Mouse (Mus musculus) adrenal gland, postnatal 36 days (tissue): ENCODE results near the gene Tatdn3. TPM values are rescaled to one million over a fixed set of nuclear protein-coding genes. Genes with fewer than 3 reads are reported as not detected.
"Not testable (repeated sequence)": the region's sequence is repeated elsewhere in the genome, so short reads cannot be mapped to it uniquely, and the experiment has no call there.

ENCODE experiments used
- DNase-seq, 2 experiments: peaks; one replicate each; pipeline ENCODE4 v3.0.0; 2021; ENCODE audit warnings: mixed read lengths in 1 of 2
- total RNA-seq, 2 experiments: library from RNA; stranded (reverse); gene quantifications; 2 replicates each; pipeline ENCODE4 v1.2.3; 2021

Gene Tatdn3
- total RNA-seq, 2 experiments from 2014 or later, result 13.0 to 20.0 TPM

DNA sequence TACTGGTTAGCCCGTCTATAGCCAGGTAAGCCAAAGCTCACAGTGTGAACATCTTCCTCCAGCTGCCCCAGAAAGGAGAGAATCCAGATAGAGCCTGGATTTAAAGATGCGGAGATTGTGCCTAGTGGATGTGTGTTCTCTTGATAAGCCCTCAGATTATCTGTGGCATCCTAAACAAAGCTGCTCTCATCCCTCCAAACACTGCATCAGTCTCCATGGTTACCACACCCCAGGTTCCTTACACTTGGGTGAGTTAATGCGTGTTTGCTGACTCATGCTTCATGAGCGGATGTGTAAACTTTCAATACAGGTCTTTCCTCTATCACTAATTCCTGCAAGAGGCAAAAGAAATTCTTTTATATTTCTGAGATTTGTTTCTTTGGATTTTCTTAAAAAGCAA lies 27.1 kb downstream of the Tatdn3 start:
- no peak for DNase-seq

DNA sequence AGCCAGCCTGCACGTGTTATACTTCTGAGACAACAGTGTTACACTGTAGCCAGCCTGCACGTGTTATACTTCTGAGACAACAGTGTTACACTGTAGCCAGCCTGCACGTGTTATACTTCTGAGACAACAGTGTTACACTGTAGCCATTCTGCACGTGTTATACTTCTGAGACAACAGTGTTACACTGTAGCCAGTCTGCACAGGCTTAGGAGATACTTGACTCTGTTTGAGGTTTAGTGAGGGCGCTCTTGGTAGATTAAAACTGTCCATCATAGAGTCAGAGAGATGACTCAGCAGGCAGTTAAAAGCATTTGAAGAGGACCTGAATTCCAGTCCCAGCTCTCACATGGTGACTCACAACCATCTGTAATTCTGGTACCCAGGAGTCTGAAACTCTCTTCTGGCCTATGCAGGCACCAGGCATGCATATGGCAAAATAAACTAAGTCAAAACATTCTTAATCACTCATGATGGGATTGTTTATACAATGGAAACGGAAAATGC lies 31.8 kb downstream of the Tatdn3 start:
- DNase-seq, result peak in 1 of 2 experiments; percentile 11

DNA sequence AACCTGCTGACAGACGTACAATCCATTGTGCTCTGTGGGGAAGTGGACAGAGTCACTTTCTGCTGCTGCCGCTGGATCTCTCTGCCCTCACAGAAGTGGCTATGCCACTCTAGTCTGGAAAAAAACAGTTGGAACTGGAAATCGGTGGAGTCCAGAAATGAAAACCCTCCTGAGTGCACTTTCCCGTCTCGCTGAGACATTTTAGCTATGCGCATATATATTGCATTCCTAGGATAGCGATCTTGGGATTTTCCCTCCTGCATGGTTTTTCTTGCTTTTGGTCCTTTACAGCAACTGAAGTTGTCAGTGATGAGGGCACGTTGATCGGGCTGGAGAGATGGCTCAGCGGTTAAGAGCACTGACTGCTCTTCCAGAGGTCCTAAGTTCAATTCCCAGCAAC lies 32.5 kb downstream of the Tatdn3 start:
- DNase-seq, result no peak

DNA sequence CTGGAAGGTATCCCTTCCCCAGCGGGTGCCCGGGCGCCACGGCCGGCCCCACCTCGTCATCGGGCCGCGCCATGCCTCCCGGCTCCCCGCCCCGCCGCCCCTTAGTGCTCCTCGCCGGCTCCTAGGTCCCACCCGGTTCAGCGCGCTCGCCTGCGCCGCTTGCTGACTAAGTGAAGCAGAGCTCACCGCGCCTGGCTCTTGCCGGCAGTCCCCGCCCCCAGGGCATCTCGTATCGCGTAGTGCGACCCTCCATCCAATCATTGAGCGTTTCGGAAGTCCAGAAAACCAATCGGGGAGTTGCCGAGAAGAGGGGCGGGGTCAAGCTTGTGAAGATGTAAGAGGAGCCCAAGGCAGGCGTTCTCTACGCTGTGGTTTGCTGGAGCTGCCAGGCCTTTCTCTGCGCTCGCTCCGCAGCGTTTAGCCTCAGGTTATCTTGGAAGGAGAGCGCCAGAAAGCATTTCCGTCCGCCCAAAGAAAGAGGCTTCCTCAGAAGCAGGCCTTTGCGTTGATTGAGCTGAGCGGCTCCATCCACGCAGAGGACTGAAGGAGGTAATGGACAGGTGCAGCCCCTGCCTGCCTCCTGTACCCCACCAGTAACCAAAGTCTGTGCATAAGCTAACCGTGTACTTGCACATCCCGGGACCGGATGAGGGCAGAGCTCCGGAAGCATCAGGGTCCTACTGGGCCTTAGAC lies 36.6 kb downstream of the Tatdn3 start, which contains the start of gene Flvcr1:
Flvcr1 (minus strand) TSS at position 138 of the 693 bp plus-strand sequence.
- peak; percentile 98 to 99 for DNase-seq

DNA sequence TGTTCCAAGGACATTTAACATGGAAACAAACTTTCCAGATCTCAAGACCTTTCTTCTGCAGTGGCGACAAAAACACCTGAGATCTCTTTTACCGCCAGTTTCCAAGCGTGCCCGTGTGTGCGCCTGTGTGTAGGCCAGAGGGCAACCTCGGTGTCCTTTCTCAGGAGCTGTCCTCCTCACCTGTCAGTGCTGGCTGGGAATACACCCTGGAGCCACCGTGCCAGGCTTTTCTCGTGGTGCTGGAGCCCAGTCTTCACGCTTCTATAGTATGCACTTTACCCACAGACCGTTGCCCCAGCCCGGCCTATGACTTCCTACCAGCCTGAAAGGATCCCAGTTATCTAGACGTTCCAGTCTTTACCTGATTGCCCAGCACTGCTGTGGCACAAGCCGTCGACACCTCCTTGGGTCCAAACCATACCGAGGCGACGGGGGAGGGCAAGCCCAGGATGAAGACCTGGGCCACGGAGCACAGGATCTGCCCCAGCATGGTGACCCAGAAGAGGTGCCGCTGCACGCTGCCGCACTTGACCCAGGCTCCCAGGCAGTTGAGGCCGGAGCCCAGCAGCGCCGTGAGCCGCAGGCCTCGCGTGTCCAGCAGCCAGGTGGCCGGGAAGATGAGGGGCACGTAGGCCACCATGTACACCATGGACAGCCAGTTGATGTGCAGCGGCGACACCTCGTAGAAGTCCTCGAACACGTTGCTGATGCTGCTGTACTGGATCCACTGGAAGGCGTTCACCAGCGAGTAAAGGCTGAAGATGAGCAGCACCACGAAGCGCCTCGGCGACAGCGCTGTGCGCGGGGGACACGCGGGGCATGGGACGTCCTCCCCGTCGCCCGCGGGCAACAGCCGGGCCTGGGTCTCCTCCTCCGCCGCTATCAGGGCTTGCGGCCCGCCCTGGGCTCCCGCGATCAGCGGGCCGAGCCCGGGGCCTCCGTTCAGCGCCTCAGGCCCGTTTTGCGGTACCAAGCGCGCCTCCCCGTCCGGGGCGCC lies 37.4 kb downstream of the Tatdn3 start:
- peak; percentile 35 to 50 for DNase-seq

DNA sequence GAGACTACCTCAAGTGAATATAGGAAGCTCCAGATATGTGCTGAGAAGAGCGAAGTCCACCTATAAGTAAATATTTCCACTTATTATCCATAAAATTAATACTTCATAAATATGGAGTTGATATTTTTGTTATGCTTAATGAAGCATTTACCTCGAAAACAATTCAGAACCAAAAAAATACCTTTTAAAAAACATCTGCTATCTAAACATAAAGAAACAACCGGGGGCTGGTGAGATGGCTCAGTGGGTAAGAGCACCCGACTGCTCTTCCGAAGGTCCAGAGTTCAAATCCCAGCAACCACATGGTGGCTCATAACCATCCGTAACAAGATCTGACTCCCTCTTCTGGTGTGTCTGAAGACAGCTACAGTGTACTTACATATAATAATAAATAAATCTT lies 38.9 kb downstream of the Tatdn3 start:
- DNase-seq, result not testable (repeated sequence)

DNA sequence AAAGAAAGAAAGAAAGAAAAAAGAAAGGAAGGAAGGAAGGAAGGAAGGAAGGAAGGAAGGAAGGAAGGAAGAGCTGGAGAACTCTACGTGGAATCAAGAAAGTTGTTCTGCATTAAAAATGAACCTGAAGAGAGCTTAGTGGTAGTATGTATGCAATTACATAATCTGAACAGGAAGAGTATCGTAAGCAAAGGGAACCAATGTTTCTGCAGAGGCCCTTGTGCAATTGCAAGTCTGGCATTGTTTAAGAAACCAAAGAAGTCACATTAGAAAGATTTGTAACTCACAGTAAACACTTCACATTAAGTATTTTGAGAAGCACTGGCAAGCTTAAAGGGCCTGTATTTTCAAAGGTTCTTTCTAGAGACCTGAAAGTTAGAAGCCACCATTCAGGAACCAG lies 39.6 kb downstream of the Tatdn3 start:
- no peak for DNase-seq

DNA sequence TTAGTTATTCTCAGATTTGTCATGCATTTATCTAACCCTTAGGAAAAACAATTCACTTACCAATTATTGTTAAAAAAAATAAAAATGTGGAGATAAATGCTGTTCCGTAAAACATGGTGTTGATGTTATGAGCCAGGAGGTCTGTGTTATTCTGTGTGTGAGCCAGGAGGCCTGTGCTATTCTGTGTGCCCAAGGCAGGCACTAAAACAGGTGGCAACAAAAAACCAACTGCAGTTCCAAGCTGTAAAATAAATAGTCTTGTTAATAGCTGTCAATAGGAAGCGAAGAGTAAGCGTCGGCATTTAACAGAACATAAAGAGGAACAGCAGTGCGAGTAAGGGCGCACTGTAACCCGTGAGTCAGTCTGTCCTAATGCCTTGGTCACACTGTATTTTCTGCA lies 41.7 kb downstream of the Tatdn3 start:
- DNase-seq, result no peak

DNA sequence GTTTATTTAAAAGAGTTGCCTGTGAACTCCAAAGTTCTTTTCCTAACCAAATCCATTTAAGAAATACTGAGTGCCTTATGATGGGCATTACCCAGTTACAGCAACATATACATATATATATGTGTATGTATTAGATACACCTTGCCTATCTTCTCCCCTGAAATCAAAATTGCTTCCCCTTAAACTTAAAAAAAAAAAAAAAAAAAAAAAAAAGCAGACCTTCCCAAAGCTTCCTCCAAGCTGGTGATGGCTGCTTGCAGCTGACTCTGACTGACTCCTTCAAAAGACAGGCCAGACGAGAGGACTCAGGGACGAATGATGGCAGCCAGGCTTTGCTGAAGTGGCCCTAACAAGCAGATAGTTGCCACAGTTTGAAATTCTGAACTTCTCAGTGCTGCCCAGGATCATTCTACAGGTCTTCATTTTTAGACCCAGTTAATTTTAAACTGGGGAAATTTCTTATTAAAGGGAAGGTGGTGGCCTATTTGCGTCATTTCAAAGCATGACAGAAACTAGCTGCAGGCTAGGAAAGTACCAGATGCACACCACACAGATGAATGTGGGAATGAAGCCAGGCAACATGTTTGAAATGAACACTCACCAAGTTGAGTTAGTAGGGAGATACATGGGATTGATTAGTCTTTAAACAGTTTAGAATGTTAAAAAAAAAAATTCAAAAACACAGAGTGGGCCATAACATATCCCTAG lies 42.4 kb downstream of the Tatdn3 start:
- no peak for DNase-seq

DNA sequence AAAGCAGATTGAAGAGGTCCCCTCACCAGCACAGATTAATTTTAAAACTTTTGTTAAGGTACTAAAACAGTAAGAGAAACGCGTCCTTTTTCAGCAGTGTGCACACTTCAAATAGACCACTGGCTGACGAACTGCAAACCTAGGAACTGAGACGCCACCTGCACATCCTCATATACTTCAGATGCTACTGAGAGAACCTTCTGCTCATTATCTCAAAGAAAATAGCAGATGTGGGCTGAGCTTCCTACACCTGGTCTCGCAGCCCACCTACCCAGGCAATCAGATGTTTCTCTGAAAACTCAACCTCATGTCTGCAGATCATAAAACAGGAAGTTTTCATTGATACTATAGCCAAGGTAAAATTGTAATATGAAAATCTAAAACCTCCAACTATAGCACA lies 42.9 kb downstream of the Tatdn3 start:
- no peak for DNase-seq

DNA sequence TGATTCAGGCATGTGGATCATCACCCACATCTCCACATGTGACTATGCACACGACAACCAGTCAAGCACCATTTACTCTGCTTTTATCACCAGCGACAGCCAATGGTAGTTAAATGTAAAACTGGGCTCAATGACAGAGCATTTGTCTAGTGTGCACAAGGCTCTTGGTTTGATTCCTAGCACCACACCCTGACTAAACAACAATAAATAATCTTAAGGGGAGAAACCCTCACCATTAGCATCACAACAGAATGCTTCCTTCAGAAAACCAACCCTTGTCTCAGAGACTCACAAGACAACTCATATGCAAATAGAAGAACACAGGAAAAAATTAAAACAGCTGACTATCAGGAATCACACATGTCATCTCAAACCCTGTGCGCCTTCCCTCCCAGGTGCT lies 48.5 kb downstream of the Tatdn3 start:
- DNase-seq, result no peak

DNA sequence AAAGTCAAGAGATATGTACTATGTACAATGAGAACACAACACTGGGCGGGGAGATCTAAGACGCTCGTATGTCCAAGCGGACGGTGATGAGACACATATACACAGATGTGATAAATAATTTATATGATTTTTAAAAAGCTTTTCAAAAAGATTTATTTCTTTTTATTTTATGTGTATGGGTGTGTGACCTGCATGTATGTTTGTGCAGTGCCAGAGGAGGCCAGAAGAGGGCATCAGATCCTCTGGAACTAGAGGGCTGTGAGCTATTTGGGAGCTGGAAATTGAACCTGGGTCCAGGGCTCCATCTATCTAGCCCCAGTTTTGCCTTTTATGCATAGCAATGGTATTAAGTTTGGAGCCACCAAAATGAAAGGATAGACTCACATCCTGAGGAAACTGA lies 54.0 kb downstream of the Tatdn3 start:
- peak in 1 of 2 experiments; percentile 7 for DNase-seq

DNA sequence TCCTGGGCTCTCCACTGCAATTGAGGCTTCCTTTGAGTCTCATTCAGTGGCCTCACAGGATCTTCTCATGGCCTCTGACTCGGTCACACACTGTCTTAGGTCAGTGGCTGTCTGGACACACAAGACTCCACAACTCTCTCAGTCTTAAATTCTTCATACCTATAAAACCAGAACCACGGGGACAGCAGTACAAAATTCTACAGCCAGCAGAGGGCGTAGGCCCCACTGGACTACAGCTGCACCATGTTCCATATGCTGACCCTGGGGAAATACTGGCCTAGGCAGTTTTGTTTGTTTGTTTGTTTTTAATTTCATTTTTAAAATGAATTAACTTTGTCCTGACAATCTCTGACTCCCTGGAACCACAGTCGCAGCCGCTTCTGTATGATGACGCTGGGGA lies 60.5 kb downstream of the Tatdn3 start:
- DNase-seq, result peak; percentile 24 to 33

DNA sequence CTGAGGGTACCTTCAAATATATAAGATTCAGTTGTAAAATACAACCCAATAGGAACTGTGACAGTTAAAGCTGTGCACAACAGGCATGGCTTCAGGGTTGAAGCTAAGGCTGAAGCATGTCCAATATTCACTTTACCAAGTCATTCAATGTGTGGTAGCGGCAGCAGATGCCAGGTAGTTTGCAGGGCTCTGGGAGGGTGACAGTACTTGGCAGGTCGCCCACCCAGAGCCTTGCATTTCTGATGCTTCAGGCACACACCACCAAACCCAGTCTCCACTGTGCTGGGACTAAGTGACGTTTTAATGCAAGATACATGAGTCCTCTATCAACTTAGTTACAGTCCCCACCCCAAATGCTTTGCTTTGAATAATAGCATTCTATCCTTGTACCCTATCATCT lies 62.0 kb downstream of the Tatdn3 start:
- no peak for DNase-seq

DNA sequence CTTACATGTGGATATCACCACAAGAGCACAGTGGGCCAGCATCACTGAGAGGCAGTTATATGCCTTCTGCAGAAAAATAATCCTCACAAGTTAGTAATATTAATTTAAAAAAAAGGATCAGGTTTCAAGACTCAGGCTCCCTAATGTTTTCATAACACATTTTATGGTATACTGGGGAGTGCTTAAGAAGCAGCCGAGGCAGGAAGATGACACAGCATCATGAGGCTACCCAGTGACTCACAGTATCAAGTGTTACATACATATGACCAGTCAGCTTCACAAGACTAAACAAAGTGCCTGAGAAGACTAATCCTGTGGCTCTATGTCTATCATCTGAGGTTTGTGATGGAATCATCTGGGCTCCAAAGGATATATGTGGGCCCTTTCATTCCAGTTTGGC lies 64.7 kb downstream of the Tatdn3 start:
- DNase-seq, result no peak

DNA sequence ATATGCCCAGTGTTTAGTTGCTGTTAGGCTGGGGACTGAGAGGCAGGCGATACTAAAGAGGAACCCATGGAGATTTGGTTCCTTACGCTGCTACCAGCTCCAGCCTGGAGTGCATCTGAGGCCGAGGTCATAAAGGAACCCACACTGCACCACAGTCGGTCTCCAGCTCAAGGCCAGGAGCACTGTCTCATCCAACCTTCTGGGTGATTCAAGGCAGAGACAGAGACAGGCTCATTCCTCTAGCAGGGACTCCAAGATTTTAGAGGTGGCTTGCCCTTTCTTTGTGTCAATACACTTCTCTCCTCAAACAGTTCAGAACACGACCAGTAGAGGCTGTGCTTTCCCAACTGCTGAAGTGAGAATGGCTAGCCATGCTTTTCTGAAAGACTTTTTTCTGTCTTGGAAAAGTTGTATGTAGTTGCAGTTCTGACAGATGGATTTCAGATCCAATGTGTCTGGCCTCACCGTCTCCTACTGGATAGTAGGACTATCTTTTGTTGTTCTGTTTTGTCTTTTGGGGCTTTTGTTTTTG lies 66.3 kb downstream of the Tatdn3 start:
- DNase-seq, result peak; percentile 17 to 40

Other genes starting within 250 kb of the Tatdn3 start
- gene Rps6kc1, start 151.2 kb downstream of the Tatdn3 start, total RNA-seq, result 10 to 100 TPM; 27.8 to 31.0 TPM
- gene Angel2, start 137.8 kb downstream of the Tatdn3 start, total RNA-seq, result 10 to 100 TPM; 44.0 to 54.1 TPM
- under 1 TPM; 0.10 to 0.20 TPM for gene Vash2, start 83.6 kb downstream of the Tatdn3 start, total RNA-seq
- 10 to 100 TPM; 15.5 to 16.7 TPM for gene Flvcr1, start 36.8 kb downstream of the Tatdn3 start, total RNA-seq
- not detected for gene Spata45, start 26.3 kb downstream of the Tatdn3 start, total RNA-seq
- 1 to 10 TPM in 1 of 2 experiments, under 1 TPM in 1; 0.95 to 1.6 TPM for gene Nsl1, start 80 bp upstream of the Tatdn3 start, total RNA-seq
- 1 to 10 TPM; 1.4 to 9.6 TPM for gene Batf3, start 34.9 kb upstream of the Tatdn3 start, total RNA-seq
- gene Fam71a, start 101.9 kb upstream of the Tatdn3 start, total RNA-seq, result not detected
- 10 to 100 TPM in 1 of 2 experiments, 1 to 10 TPM in 1; 4.2 to 11.0 TPM for gene Atf3, start 155.1 kb upstream of the Tatdn3 start, total RNA-seq